Mouse (Mus musculus): ENCODE data around the gene Ptprn. TPM values are rescaled to one million over a fixed set of nuclear protein-coding genes. Genes with fewer than 3 reads are reported as not detected.

The Ptprn gene
- 0.45 and 1.0 TPM in 2 replicates for polyA plus RNA-seq (2015; fragmentation: Nextera tagmentation; extraction: Ambion mirVana)

DNA sequence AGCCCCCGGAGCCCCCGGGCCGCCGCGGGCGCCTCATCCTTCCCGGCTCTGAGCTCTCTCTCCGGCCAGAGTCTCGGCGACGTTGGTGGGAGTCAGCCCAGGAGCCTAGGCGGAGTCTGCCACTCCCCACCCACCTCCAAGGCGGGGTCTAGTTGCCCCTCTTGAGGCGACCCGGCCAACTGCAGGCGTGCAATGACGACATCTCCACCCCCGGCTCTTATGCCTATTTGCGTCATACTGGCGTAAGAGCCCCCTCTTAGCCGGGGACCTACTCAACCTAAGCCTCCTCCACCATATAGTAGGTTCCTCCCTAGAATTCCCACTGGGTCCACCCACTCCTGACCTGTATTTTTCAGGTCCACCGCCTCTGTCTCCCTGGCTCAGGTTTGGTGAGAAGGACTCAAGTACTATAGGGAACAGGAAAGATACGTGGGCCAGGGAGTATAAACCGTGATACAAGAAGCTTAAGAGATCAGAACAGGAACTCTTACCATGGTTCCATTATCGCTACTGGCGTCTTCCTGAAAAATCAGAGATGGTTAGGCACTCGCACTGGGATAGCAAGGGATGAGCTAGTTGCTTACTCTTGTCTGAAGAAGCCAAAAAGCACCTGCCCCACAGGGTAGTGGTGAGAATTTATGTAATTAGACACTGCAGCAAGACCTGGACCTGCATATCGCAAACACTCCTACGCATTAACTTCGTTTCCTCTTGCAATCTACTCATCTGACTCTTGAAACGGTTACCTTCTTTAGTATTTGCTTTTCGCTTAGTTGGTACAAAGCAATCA, at the start of gene Ptprn:
Gene Ptprn (minus strand): TSS at position 412 of the 790 bp plus-strand sequence.
- Histone ChIP-seq H3K27me3 (peaks cover 51% of the 10 kb centered on the region), H3K36me3 (no peaks in the 10 kb centered on the region), H3K9me3 (replicated peaks) (no peaks in the 10 kb centered on the region), H3K4me3 (no peak within 1 kb of the TSS), H3K4me2 (no peak within 1 kb of the TSS), H3K27ac (no peak within 1 kb of the TSS), H3K4me1 (replicated peaks) (no peaks in the 10 kb centered on the region), H3K9ac (no peak within 1 kb of the TSS)
- ATAC-seq (replicated peaks; ENCODE audit: insufficient number of reproducible peaks, insufficient read depth, low FRiP score, low read depth): no peak
- 10% methylated on average over 32 of the region's 32 CpGs for WGBS

DNA sequence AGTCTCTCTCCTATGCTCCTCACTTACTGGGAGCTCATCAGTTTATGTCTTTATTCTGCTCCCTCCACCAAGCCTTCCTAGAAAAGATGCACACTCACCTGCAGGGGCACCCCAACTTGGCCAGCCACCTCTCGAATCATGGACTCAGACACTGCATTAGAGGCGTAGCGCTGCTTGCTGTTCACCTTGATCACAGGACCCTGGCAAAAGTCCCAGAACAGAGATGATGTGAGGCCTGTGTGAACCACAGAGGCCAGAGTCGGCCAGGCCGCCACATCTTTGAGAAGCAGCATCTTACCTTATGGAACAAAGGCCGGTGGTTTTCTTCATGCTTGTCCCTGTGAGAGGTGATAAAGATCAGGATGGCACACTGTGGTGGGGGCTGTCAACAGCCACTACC, 47.4 kb upstream of the Ptprn start:
- Histone ChIP-seq H3K9ac (no peak overlapping the region), H3K4me3 (no peak overlapping the region), H3K4me1 (replicated peaks) (peaks cover 8% of the 10 kb centered on the region), H3K9me3 (replicated peaks) (no peaks in the 10 kb centered on the region), H3K27ac (no peak overlapping the region), H3K4me2 (no peak overlapping the region), H3K27me3 (no peaks in the 10 kb centered on the region), H3K36me3 (peaks cover 61% of the 10 kb centered on the region)
- ATAC-seq (replicated peaks; ENCODE audit: insufficient number of reproducible peaks, insufficient read depth, low FRiP score, low read depth): no peak
- whole genome bisulfite sequencing: 93% methylated on average over 6 of the region's 6 CpGs

DNA sequence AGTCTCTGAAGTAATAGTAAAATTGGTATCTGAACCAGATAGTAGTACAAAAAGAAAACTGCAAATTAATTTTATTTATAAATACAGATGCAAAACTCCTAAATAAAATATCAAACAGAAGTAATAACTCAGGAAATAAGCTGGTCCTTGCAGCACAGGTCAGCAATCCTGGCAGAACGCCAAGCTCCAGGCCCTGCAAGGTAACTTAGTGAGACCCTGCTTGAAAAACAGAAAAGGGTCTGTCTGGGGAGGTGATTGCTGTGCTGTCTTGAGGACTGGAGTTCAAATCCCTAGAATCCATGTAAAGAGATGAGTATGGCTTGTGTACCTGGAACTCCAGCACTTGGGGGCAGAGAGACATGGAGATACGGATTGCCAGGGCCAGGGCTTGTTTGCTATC, 40.4 kb upstream of the Ptprn start:
- 64% methylated on average over 2 of the region's 2 CpGs for WGBS
- no peak overlapping the region for H3K27ac ChIP-seq
- ATAC-seq (replicated peaks; ENCODE audit: insufficient number of reproducible peaks, insufficient read depth, low FRiP score, low read depth): no peak

DNA sequence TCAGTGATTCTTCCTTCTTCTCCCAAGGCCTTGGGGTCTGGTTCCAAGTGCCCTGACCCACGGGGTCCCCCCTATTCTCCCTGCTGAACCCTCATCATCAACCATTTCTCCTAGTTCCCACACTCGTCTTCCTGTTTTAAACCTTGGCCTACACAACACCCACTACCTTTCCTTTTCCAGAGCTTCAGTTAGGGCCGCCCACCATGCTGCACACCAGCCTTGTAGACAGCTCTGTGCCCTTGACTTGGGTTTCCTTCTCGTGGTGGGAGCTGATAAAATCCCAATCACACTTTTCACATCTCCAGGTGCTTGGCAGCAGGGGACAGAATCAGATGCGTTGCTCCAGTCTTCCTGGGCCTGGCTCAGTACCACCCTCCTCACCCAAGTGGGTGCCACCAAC, 30.0 kb upstream of the Ptprn start:
- H3K9ac ChIP-seq: no peak overlapping the region
- ATAC-seq (replicated peaks; ENCODE audit: insufficient number of reproducible peaks, insufficient read depth, low FRiP score, low read depth): no peak
- H3K27me3 ChIP-seq: no peaks in the 10 kb centered on the region
- no peak overlapping the region for H3K4me3 ChIP-seq
- peaks cover 11% of the 10 kb centered on the region for H3K4me1 ChIP-seq (replicated peaks)
- no peaks in the 10 kb centered on the region for H3K9me3 ChIP-seq (replicated peaks)
- WGBS: 71% methylated on average over 5 of the region's 5 CpGs
- no peaks in the 10 kb centered on the region for H3K36me3 ChIP-seq
- H3K27ac ChIP-seq: no peak overlapping the region
- H3K4me2 ChIP-seq: no peak overlapping the region

More for the DNA sequence above, 40.4 kb upstream of the Ptprn start:
- no peaks in the 10 kb centered on the region for H3K27me3 ChIP-seq
- no peak overlapping the region for H3K9ac ChIP-seq
- no peaks in the 10 kb centered on the region for H3K4me1 ChIP-seq (replicated peaks)
- no peaks in the 10 kb centered on the region for H3K9me3 ChIP-seq (replicated peaks)
- H3K36me3 ChIP-seq: peaks cover 15% of the 10 kb centered on the region; the same call in 1 of the 2 replicates
- H3K4me3 ChIP-seq: no peak overlapping the region
- H3K4me2 ChIP-seq: no peak overlapping the region

DNA sequence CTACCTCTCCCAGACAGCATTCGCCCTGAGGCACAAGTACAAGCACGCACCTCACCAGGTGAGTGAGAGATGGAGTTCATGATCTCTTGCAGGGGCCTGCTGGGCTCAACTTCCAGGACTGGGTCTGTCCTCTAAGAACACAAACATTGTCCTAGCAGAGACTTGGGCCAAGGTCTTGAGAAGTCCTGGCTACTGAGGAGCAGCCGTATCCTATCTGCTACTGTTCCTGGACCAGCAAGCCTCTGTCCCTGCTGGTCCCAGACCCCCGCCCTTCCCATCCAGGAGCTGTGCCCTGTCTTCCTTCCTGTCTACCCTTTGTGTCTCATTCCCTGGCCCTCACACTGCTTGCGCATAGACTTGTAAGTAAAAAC, 29.0 kb upstream of the Ptprn start:
- peaks cover 11% of the 10 kb centered on the region for H3K4me1 ChIP-seq (replicated peaks)
- H3K27ac ChIP-seq: peak overlapping the region; percentile 39; the same call in 1 of the 2 replicates
- WGBS: 64% methylated on average over 5 of the region's 5 CpGs
- H3K4me2 ChIP-seq: no peak overlapping the region
- peaks cover 4% of the 10 kb centered on the region; the same call in 1 of the 2 replicates for H3K27me3 ChIP-seq
- no peak overlapping the region for H3K9ac ChIP-seq
- H3K4me3 ChIP-seq: no peak overlapping the region
- H3K36me3 ChIP-seq: no peaks in the 10 kb centered on the region
- ATAC-seq (replicated peaks; ENCODE audit: insufficient number of reproducible peaks, insufficient read depth, low FRiP score, low read depth): no peak
- H3K9me3 ChIP-seq (replicated peaks): no peaks in the 10 kb centered on the region

DNA sequence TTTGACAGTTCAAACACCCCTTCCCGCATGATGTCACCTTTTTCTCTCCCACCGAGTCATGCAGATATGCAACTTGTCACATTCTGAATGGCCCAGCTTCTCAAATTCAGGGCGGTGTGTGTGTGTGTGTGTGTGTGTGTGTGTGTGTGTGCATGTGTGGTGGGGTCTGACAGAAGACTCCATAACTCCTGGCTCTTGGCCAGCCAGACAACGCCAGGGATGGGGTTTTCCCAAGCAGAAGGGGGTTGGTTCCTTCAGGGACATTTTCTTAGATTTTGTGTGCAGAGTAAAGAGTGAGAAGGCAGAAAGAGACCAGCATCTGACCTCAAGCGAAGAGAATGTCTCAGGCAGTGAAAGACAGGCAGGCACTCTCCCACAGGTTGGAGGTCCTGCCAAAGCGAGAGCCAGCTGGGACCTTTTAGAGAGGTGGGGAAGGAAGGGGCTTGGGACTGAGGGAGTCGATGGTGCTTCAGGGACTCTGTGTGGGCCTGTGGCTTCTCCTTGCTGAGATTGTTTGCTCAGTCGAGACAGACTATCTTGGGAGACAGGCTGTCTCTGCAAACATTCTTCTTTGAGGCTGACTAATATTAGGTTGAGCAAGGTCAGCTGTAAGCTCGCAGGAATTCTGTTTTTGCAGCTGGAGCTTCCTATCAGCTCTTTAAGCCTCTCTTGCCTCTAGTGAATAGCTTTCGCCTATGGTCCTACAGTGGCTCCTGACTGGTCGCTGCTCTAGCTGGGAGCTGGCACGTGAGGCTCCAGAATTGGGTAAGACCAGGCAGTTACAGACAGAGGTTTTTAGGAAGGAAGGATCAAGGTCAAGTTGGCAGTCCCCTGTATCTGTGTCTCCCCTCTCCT, 28.4 kb upstream of the Ptprn start:
- H3K27ac ChIP-seq: peak overlapping the region; percentile 39
- peaks cover 11% of the 10 kb centered on the region for H3K4me1 ChIP-seq (replicated peaks)
- peak; percentile 35; the same call in 1 of the 2 replicates for ATAC-seq (replicated peaks; ENCODE audit: insufficient number of reproducible peaks, insufficient read depth, low FRiP score, low read depth)
- H3K9ac ChIP-seq: no peak overlapping the region
- H3K4me2 ChIP-seq: 0 out of 2 replicates have a peak overlapping the region, but pooled peaks have one; percentile 0
- H3K4me3 ChIP-seq: no peak overlapping the region
- peaks cover 4% of the 10 kb centered on the region; the same call in 1 of the 2 replicates for H3K27me3 ChIP-seq
- no peaks in the 10 kb centered on the region for H3K9me3 ChIP-seq (replicated peaks)
- 20% methylated on average over 12 of the region's 12 CpGs for WGBS
- no peaks in the 10 kb centered on the region for H3K36me3 ChIP-seq

DNA sequence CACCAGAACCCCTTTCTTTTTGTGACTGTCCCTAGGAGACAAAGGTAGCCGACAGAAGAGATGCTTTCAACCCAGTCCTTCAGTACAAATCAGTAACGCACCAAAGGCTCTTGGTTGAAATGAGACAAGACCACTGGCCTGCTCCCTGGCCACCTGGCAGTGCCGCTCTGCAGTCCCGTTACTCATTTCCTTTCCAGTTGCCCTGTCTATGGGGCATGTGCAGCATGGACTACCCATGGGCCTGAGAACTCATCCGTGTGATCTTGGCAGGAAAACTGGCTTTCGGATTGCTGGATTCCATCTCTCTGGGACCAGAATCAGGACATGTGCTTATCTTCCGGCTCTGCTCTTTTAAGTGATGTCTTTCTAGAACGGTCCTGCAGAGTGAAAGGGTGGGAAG, 27.0 kb upstream of the Ptprn start:
- Histone ChIP-seq H3K9ac (no peak overlapping the region), H3K4me2 (no peak overlapping the region), H3K9me3 (replicated peaks) (no peaks in the 10 kb centered on the region), H3K36me3 (no peaks in the 10 kb centered on the region), H3K27ac (no peak overlapping the region), H3K27me3 (peaks cover 4% of the 10 kb centered on the region; the same call in 1 of the 2 replicates), H3K4me1 (replicated peaks) (peaks cover 11% of the 10 kb centered on the region), H3K4me3 (no peak overlapping the region)
- WGBS: 73% methylated on average over 8 of the region's 8 CpGs
- ATAC-seq (replicated peaks; ENCODE audit: insufficient number of reproducible peaks, insufficient read depth, low FRiP score, low read depth): no peak

DNA sequence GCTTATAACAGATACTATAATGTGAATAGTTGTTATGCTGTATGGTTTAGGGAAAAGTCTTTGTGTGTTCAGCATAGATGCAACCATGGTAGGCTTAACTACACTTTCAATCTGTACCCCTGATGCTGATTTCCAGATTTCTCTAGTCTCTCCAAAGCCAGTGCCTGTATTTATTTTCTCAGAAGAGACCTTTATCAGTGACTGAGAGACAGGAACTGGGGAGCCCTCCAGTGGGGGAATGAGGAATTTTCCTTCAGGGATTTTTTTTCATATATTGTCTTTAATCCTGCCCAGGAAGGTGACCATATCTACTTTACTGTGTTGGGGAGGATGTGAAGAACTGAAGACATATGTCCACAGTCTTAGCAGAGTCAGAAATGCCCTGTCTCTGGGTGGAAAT, 26.3 kb upstream of the Ptprn start:
- H3K4me2 ChIP-seq: no peak overlapping the region
- peaks cover 4% of the 10 kb centered on the region; the same call in 1 of the 2 replicates for H3K27me3 ChIP-seq
- H3K27ac ChIP-seq: no peak overlapping the region
- H3K9me3 ChIP-seq (replicated peaks): no peaks in the 10 kb centered on the region
- H3K4me3 ChIP-seq: no peak overlapping the region
- H3K36me3 ChIP-seq: no peaks in the 10 kb centered on the region
- no peak overlapping the region for H3K9ac ChIP-seq
- peaks cover 11% of the 10 kb centered on the region for H3K4me1 ChIP-seq (replicated peaks)
- no peak for ATAC-seq (replicated peaks; ENCODE audit: insufficient number of reproducible peaks, insufficient read depth, low FRiP score, low read depth)

DNA sequence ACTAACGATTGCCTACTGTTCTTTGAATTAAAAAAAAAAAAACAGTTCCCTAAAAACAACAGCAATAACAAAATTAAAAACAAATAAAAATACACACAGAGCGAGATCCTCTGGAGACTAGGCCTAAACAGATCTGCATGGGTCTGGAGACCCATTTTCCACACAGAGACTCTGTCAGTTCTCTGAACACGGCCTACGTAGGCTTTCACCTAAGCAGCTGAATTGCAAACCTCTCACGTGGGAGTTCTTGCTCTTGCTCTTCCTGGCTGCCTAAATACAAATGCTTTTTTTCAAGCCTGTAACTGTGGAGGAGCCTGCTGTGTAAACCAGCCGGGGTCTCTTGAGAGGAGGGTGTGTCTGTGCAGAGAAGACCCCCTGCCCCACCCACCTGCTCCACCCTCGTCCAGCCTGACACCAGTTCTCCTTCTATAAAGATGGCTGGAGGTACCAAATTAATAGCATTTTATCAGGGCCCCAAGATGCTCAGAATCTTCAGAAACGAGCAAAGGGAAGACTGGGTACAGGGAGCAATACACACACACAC, 25.7 kb upstream of the Ptprn start:
- Histone ChIP-seq H3K9ac (no peak overlapping the region), H3K4me3 (no peak overlapping the region), H3K27me3 (peaks cover 4% of the 10 kb centered on the region; the same call in 1 of the 2 replicates), H3K36me3 (no peaks in the 10 kb centered on the region), H3K4me2 (no peak overlapping the region), H3K4me1 (replicated peaks) (peaks cover 11% of the 10 kb centered on the region), H3K27ac (no peak overlapping the region), H3K9me3 (replicated peaks) (no peaks in the 10 kb centered on the region)
- 58% methylated on average over 8 of the region's 8 CpGs for WGBS
- no peak for ATAC-seq (replicated peaks; ENCODE audit: insufficient number of reproducible peaks, insufficient read depth, low FRiP score, low read depth)

DNA sequence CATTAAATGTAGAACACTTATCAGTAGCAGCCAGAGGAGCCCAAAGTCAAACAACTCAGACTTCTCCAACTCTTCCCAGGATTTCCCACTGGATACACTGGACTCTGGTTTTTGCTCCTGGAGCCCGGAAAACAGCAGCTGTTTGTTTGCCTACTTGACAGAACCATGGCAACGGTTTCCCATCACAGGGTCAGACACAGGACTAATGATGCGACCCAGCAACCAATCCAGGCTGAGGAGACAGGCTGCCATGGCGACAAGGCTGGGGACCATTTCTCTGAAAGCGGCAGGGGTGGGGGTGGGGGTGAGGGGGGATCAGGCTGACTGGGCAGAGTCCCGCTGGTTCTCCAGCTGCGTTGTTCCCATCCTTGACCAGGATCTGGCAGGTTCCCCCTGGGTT, 25.1 kb upstream of the Ptprn start:
- Histone ChIP-seq H3K9me3 (replicated peaks) (no peaks in the 10 kb centered on the region), H3K4me1 (replicated peaks) (peaks cover 11% of the 10 kb centered on the region), H3K27ac (no peak overlapping the region), H3K4me2 (no peak overlapping the region), H3K27me3 (peaks cover 4% of the 10 kb centered on the region; the same call in 1 of the 2 replicates), H3K9ac (no peak overlapping the region), H3K4me3 (no peak overlapping the region), H3K36me3 (no peaks in the 10 kb centered on the region)
- ATAC-seq (replicated peaks; ENCODE audit: insufficient number of reproducible peaks, insufficient read depth, low FRiP score, low read depth): no peak
- 20% methylated on average over 7 of the region's 7 CpGs for WGBS

DNA sequence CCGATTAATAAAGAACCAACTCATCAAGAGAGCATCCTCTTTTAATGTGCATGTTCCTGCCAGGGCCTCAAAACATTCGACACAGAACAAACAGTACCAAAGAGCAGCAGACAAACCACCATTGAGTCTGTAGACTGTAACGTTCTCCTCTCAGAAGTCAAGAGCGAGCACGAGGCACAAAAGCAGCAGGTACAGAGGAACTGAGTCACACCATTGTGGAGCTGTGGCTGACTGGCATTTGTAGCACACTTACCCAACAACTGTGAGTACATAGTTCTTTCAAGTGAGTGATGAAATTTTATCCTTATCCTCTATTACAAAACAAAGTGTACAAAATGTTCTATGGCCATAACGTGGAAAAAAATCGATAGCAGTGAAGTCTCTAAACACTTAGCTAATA, 20.6 kb upstream of the Ptprn start:
- no peaks in the 10 kb centered on the region for H3K36me3 ChIP-seq
- WGBS: 78% methylated on average over 7 of the region's 7 CpGs
- ATAC-seq (replicated peaks; ENCODE audit: insufficient number of reproducible peaks, insufficient read depth, low FRiP score, low read depth): no peak
- no peak overlapping the region for H3K4me3 ChIP-seq
- no peak overlapping the region for H3K9ac ChIP-seq
- no peak overlapping the region for H3K27ac ChIP-seq
- peaks cover 6% of the 10 kb centered on the region for H3K27me3 ChIP-seq
- no peak overlapping the region for H3K4me2 ChIP-seq
- no peaks in the 10 kb centered on the region for H3K9me3 ChIP-seq (replicated peaks)
- H3K4me1 ChIP-seq (replicated peaks): no peaks in the 10 kb centered on the region
